Mouse (Mus musculus) C2C12 (cell line): ENCODE data around the gene Ltb.

Source experiments
- CEBPB ChIP-seq: IDR thresholded peaks from one replicate; pipeline ENCODE4 v1.6.1; 2011; ENCODE audit warnings: low read depth, mild to moderate bottlenecking, control low read depth, moderate library complexity
- CTCF ChIP-seq: IDR thresholded peaks from one replicate; pipeline ENCODE4 v1.5.1; 2011; ENCODE audit not compliant: control insufficient read depth, insufficient read depth, insufficient read length
- MYOD1 ChIP-seq: IDR thresholded peaks from one replicate; pipeline ENCODE4 v1.6.1; 2011; ENCODE audit warnings: low read depth; ENCODE audit not compliant: control insufficient read depth, insufficient read length
- USF1 ChIP-seq: IDR thresholded peaks from one replicate; pipeline ENCODE4 v1.6.1; 2011; ENCODE audit warnings: low read depth, mild to moderate bottlenecking, control low read depth, moderate library complexity

DNA sequence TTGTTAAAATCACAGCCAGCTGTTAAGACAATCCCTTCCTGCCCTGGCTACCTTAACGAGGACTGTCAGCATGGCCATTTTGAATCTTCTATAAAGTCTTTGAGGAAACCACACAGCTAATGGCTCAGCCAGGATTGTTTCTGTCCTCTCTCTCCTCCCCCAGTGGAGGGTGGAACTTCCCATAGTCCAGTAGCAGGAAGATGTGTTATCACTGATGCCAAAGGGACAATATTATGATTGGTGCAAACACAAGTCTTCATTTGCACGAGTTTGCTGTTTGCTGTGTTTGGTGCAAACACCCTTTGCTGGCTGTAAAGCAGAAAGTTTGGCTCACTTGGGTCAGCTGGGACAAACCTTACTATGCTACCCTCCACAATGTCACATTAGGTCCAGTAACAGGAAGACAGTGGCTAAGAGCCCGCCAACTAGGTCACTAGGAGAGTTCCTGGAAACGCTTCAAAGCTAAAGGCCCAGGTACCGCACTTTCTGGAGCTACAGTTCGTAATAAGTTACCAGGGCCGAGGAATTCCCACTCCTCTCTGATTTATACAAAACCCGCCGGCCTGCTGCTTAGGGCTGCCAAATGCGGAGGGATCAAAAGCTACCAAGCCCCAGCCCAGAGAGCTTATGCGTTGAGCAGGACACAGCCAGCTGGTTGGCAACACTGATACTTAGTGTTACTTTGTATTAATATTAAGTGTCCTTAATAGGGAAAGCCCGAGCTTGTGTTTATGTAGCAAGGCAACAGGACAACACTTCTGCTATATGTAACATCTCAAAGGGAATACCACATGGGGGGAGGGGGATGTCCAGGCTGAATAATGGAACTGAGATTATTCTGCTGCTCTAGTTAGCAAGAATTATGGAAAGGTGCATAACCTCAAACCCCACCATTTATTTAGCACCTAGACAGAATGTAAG, 46.4 kb downstream of the Ltb start:
- TF ChIP-seq CTCF: no peak
- TF ChIP-seq CEBPB: no peak
- no peak for TF ChIP-seq MYOD1
- no peak for TF ChIP-seq USF1
